Mouse (Mus musculus) ES-E14 (cell line): ENCODE data around the gene Kdm6b.

Experiments used
- CHD2 ChIP-seq: IDR thresholded peaks from 2 replicates; pipeline ENCODE4 v1.6.1; 2014; ENCODE audit warnings: mild to moderate bottlenecking, low read depth, low read length, inconsistent platforms
- MAFK ChIP-seq: IDR thresholded peaks from 2 replicates; pipeline ENCODE4 v1.6.1; 2014; ENCODE audit warnings: mild to moderate bottlenecking, low read depth, low read length, inconsistent platforms; ENCODE audit not compliant: insufficient read depth

GRCm38 (mm10) chr11:69412548-69412947, 927 bp downstream of the Kdm6b start:
- TF ChIP-seq CHD2 (no peak), MAFK (no peak)
